Mouse (Mus musculus) kidney, postnatal 36 days (tissue): Measurements from ENCODE around the gene Gpd1.

Experiments used
- DNase-seq, 2 experiments: peaks; one replicate each; pipeline ENCODE4 v3.0.0; 2021 to 2022; ENCODE audit warnings: mixed read lengths in 2 of 2

Gpd1 gene

DNA sequence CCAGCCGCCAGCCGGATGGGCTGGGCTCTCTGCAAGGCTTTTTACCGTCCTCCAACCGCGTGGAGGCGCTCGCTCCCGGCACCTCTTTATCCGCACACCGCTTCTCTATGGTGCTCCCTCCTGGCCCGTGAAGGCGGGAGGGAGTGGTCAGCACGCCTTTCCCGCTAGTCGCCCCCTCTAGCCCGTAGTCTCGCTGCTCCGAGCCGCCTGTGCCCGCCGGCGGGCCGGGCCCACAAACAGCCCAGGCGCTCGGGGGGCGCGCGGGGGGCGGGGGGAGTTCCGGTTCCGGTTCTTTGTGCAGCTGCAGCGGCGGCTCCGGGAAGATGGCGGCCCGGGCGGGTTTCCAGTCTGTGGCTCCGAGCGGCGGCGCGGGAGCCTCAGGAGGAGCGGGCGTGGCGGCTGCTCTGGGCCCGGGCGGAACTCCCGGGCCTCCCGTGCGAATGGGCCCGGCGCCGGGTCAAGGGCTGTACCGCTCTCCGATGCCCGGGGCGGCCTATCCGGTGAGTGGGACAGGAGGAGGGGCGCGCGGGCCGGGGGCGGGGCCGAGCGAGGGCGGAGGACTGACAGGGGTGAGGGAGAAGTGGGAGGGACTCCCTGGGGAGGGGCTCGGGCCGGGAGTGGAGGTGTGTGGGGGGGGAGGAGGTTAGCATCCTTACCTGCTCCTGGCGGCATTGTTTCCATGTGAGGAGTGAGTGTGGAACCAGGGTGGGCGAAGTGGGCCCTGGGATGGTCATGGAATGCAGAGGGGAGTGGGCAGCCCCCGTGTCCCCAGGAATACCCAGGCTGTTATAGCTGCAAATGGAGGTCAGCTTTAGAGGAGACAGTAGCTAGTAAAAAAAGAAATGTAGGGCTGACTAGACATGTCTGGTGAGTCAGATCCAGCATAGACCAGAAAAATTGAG, 15.1 kb upstream of the Gpd1 start, which contains the start of gene Smarcd1:
Gene Smarcd1, plus strand, starts transcription at position 131 of the 902 bp plus-strand sequence.
- peak; percentile 94 to 98 for DNase-seq

DNA sequence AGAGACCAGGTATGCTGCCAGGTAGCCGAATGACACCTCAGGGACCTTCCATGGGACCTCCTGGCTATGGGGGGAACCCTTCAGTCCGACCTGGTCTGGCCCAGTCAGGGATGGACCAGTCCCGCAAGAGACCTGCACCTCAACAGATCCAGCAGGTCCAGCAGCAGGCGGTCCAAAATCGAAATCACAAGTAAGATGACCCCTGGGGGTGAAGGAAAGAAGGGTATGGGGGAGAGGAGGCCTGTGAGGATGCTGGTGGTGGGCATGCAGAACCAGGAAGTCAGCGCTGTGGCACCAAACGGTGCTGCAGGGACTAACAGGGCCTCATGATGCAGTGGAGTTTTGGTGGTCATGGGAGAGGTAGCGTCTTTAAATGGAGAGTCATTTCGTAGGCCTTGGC, 14.2 kb upstream of the Gpd1 start:
- DNase-seq: no peak

DNA sequence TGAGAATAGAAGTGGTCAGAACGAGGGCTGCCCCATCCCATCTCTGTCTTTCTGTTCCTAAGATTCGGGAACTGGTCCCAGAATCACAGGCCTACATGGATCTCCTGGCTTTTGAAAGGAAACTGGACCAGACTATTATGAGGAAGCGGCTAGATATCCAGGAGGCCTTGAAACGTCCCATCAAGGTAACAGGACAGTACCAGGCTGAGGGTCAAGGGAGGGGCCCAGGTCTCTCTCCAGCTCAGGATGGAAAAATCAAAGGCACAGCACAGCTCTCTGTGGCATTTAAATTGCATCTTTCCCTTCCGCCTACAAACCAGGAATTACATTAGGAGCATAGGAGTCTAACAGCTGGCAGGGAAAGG, 13.7 kb upstream of the Gpd1 start:
- no peak for DNase-seq

GRCm38 (mm10) chr15:99704041-99704681, 13.2 kb upstream of the Gpd1 start:
- peak; percentile 85 to 86 for DNase-seq

DNA sequence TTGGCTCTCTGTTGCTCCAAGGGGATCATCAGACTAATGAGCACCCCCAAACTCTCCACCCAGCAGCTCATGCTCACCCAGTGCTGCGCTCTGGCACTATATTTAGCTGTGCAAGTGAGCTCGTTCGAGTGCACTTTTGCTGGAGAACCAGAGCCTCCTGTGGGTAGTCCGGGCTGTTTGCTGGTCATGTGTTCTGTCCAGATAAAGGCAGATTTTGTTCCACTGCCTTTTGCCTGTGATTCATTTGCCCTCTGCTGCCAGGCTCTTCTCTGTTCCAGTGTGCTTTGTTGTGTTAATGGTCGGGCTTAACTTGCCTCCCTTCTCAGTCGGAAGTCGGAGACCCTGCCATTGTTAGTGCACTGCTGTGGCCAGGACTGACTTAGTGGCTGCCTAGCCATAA, 12.4 kb upstream of the Gpd1 start:
- no peak for DNase-seq

- peak; percentile 59 to 80 for DNase-seq
These were observed 11.8 kb upstream of the Gpd1 start, which contains the start of gene Gm17349 for GRCm38 (mm10) chr15:99705440-99706048. Gene Gm17349 (minus strand): TSS chr15:99705490.

DNA sequence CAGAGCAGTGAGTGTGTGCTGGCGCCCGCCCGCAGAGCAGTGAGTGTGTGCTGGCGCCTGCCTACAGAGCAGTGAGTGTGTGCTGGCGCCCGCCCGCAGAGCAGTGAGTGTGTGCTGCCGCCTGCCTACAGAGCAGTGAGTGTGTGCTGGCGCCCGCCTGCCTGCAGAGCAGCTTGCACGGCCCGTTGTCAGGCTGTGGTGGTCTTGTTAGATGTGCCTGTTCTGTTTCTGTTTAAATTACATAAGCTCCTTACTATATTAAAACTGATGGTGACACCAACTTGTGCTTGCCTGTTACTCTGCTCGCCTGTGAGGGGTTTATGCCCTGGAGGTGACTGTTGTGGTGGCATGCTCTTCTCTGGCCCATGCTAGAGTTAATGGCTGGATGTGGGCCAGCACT, 9.1 kb upstream of the Gpd1 start:
- DNase-seq: no peak

DNA sequence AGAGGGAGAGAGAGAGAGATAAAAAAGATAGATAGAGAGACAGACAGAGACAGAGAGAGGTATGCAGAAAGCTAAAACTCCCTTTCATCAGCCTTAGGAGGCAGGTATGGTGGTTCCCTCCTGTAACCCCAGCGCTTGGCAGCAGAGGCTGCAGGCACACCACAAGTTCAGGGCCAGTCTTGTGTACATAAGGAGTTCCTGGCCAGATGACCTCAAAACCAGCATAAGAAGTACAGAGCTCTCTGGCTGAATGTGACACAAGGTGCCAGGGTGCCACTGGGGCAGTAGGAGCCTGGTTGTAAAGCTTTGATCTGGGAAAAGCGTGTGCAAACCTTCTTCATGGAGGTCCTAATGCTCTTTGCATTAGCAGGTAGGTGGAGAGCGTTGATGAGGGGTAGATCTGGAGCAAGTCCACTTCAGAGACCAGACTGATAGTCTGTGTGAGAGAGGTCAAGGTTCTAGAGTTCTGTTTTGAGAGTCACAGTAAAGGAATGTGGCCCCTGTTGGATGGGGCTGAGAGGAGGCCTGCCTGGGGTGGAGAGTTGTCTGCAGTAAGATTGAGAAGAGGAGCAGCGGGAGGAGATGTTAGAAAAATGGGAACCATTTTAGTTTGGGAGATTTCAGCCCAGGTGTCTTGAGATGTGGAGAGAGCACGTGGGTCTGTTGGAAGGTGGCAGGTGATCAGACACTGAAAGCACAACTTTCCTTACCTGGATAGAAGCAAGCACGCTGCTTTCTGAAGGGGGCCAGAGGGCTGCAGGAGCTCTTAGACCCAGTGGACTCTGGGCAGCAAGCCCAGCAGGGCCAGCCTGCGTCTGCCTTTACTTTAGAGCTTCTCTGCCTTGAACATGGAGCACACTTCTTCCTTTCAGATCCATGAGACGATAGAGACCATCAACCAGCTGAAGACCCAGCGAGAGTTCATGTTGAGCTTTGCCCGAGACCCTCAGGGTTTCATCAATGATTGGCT, 6.8 kb upstream of the Gpd1 start:
- no peak for DNase-seq

- DNase-seq: no peak
These were observed 5.8 kb upstream of the Gpd1 start for GRCm38 (mm10) chr15:99711491-99711890.

- DNase-seq: no peak
These were observed 4.4 kb upstream of the Gpd1 start for GRCm38 (mm10) chr15:99712666-99713559.

- DNase-seq: no peak
These were observed 3.7 kb upstream of the Gpd1 start for GRCm38 (mm10) chr15:99713569-99713968.

DNA sequence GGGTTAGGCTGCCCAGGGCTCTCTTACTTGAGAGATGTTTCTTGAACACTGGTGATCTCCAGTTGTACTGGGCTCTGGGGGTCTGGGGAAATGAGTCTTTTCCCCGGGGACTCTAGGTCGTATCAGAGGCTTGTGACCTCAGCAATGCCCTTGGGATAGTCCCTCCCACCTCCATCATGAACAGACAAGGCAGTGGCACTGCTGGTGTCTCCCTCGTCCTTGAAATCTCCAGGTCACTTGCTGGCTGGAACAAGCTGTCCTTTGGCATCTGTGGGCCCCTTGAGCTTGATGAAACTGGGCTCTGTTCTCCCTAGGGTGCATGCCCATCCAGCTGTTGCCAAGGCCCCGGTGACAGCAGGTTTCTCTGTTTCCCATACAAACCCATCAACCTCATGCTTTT, 3.1 kb upstream of the Gpd1 start:
- DNase-seq: no peak

DNA sequence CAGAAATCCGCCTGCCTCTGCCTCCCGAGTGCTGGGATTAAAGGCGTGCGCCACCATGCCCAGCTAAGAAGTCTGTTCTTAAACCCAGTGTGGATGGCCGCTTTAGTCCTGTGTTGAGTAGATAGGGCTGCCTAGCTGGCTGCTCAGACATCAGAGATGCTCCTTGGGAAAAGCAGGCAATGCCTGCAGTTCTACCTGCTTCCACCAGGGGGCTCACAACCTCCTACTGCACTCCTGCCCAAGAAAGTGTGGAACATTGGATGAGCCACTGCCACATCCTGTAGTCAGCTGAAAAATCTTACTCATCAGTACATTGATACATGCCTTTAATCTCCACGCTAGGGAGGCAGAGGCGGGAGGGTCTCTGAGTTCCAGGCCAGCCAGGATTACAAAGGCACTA, 2.5 kb upstream of the Gpd1 start:
- DNase-seq: peak; percentile 86 to 89

- DNase-seq: no peak
These were observed 1.9 kb upstream of the Gpd1 start for GRCm38 (mm10) chr15:99715361-99715865.

DNA sequence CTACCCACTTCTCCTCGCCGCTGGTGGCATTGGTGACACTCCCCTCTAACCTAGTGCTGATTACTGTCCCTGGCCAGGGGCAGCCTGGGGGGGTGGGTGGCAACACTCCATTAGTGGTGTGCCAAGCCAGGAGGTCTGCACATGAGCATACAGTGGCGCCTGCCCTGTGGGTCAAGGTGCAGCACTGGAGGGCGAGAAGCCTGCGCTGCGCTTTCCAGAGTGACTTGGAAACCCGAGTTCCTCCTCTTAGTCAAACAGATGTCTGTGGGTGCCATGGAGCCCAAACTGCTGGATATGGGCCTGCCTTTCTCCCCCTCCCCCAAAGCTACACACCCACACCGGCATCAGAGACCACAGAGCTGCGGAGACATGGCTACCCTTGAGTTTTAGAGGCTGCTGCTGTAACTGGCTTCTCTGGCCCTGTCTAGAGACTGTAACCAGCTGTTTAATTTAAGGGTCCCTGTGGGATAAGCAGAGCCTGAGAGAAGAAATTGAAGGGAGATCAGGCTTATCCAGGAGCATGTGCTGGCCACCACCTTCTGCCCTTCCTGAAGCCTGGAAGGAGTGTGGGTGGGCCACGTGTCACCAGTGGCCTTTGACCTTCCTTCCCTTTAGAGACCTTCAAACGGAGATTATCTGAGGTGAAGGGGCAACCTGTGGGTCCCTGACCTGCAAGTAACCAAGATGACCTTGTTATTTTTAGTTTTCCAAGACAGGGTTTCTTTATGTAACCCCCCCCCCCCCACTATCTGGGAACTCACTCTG, 1.2 kb upstream of the Gpd1 start:
- DNase-seq: peak; percentile 80 to 82

DNA sequence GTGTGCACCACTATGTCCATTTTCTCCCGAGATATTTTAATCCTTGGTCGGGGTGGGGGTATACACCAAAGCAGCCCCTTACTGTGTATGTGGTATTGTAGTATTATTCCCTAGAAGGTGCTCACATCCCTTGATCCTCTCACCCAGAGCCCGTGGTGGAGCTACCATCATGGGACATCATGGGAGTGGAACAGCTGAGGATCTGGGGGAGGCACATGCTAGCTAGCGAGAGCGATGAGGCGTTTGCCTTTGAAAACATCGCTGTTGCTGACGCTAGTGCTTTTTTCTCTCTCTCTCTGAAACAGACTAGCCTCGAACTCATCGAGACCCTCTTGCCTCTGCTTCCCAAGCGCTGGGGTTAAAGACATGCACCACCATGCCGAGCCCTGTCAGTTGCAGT, 501 bp upstream of the Gpd1 start:
- DNase-seq: no peak

DNA sequence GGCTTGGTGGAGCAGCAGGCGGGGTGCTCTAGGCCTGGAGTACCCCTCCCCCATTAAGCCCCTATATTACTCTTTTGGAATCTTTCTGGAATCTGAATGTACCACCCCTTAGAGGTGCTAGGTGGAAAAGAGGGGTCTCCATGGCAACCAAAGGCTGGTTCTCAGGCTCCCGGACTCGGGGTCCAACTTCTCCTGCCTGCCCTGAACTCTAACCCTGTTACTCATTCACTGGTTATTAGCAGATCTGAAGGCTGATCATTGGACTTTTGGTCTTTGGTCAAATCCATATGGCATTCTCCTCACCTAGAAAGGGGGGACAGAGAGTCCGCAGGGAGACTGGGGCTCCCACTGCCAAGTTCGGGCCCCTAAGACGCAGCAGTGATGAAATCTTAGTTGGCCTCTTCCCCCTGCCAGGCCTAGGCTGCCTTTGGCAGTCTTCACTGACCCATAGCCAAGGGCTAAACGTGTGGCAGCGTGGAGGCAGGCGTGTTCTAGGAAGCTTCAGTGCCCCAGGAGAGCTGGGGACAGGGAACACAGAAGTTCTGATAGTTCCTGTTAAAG, 1.2 kb downstream of the Gpd1 start:
- DNase-seq: peak; percentile 69 to 86

DNA sequence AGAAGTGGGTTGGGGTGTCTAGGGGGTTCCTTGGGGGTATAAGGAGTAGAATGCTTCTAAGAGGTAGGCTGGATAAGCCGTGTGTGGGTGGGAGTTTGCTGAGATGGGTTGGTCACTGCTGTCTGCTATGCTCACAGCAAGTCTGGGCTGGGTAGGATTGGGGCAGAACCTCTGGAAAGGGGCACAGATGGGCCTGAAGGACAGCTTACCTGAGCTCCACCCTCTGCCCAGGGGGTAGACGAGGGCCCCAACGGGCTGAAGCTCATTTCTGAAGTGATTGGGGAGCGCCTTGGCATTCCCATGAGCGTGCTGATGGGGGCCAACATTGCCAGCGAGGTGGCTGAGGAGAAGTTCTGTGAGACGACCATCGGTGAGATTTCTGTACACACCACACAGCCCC, 2.5 kb downstream of the Gpd1 start:
- no peak for DNase-seq

DNA sequence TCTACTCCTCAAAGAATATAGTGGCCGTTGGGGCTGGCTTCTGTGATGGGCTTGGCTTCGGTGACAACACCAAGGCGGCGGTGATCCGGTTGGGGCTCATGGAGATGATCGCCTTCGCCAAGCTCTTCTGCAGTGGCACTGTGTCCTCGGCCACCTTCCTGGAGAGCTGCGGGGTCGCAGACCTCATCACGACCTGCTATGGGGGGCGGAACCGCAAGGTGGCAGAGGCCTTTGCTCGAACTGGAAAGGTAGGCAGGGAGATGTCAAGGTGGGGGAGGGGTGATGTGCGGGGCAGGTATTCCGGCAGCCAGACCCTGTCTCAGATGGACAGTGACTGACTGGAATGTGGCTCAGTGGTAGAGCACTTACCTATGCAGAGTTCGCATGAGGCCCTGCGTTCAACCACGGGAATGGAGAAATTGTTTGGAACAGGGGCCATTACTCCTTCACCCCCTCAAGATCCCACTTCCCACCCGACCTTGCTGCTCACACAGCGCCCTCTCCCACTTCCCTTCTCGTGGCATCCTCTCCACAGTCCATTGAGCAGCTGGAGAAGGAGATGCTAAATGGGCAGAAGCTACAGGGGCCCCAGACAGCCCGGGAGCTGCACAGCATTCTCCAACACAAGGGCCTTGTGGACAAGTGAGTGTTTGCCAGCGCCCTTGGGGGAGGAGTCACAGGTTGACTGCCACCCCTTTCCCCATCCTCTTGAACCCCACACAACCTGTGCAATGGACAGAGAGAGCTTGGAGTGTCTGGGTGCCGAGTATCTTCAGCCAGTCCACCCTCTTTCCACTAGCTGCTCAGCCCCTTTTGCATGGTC, 4.8 kb downstream of the Gpd1 start:
- no peak for DNase-seq
